Mouse (Mus musculus) forebrain, embryonic 10.5 days (tissue): ENCODE measurements around the gene Babam2. TPM values are rescaled to one million over a fixed set of nuclear protein-coding genes. Genes with fewer than 3 reads are reported as not detected.

Experiments used
- DNase-seq: peaks from one replicate; pipeline ENCODE4 v3.0.0-alpha.2; 2017; ENCODE audit warnings: low spot score; ENCODE audit errors: extremely low spot score
- H3K27ac ChIP-seq: fragments of 300-500 bp; sonication (generic); 2 replicates; pipeline ENCODE4 v1.5.1; 2016; ENCODE audit warnings: mild to moderate bottlenecking
- H3K27me3 ChIP-seq: fragments of 300-500 bp; sonication (generic); 2 replicates; pipeline ENCODE4 v1.6.1; 2016; ENCODE audit warnings: mild to moderate bottlenecking; ENCODE audit not compliant: poor library complexity, severe bottlenecking
- H3K36me3 ChIP-seq: fragments of 300-500 bp; sonication (generic); replicated peaks from 2 replicates; pipeline ENCODE4 v1.6.1; 2016; ENCODE audit warnings: mild to moderate bottlenecking, moderate library complexity
- H3K4me1 ChIP-seq: fragments of 300-500 bp; sonication (generic); 2 replicates; pipeline ENCODE4 v1.6.1; 2016
- H3K4me3 ChIP-seq: fragments of 300-500 bp; sonication (generic); 2 replicates; pipeline ENCODE4 v1.5.1; 2016; ENCODE audit warnings: mild to moderate bottlenecking, moderate library complexity
- H3K9me3 ChIP-seq: fragments of 300-500 bp; sonication (generic); 2 replicates; pipeline ENCODE4 v1.6.1; 2016; ENCODE audit warnings: mild to moderate bottlenecking, moderate library complexity
- WGBS: fragments of 180-500 bp; shearing (Covaris S2); methylation state at CpG from one replicate; pipeline ENCODE4 v1.1.7; 2016; 5-methylcytosine and 5-hydroxymethylcytosine counted together
- polyA plus RNA-seq: library from polyadenylated mRNA; unstranded; fragments of >200 nt; fragmentation: Nextera tagmentation; extraction: Ambion mirVana; gene quantifications from 2 replicates; pipeline ENCODE4 v1.2.1, GENCODE M21; 2016

The Babam2 gene
- polyA plus RNA-seq, 1 experiment from 2014 or later = 51.7 TPM

- Histone ChIP-seq H3K36me3 (no peaks in the 10 kb centered on the region), H3K27ac (no peak overlapping the region), H3K4me3 (no peak overlapping the region), H3K27me3 (no peaks in the 10 kb centered on the region), H3K9me3 (no peaks in the 10 kb centered on the region), H3K4me1 (no peaks in the 10 kb centered on the region)
- no peak for DNase-seq
- 92% methylated on average over 5 of the region's 5 CpGs for WGBS
Measured at GRCm38 (mm10) chr5:31860831-31861624, 163.5 kb downstream of the Babam2 start.

GRCm38 (mm10) chr5:31862753-31863468 lies 165.4 kb downstream of the Babam2 start:
- no peaks in the 10 kb centered on the region for H3K4me1 ChIP-seq

DNA sequence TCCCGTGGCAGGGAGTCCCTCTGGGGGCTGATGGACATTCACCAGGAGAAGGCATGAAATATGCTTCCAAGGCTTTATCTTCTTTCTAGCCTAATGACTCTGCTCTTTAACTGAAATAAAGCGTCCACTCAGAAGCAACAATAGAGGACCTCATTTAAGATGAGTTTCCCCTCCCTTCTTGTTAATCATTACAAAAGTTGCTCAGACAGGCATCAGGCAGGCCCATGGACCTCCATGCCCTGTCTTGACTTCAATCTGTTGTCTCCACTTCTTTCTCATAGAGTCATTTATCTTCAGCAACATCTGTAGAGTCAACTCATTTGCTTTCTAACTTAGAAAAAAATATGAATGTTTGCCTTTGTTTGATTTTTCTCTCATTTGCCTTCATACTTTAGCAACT lies 166.6 kb downstream of the Babam2 start:
- DNase-seq = no peak
- 67% methylated on average over 2 of the region's 2 CpGs for WGBS

More at GRCm38 (mm10) chr5:31862753-31863468, 165.4 kb downstream of the Babam2 start:
- Histone ChIP-seq H3K27me3 (no peaks in the 10 kb centered on the region), H3K27ac (no peak overlapping the region), H3K9me3 (no peaks in the 10 kb centered on the region), H3K36me3 (no peaks in the 10 kb centered on the region), H3K4me3 (no peak overlapping the region)
- no peak for DNase-seq
- 87% methylated on average over 1 of the region's 1 CpGs for WGBS

DNA sequence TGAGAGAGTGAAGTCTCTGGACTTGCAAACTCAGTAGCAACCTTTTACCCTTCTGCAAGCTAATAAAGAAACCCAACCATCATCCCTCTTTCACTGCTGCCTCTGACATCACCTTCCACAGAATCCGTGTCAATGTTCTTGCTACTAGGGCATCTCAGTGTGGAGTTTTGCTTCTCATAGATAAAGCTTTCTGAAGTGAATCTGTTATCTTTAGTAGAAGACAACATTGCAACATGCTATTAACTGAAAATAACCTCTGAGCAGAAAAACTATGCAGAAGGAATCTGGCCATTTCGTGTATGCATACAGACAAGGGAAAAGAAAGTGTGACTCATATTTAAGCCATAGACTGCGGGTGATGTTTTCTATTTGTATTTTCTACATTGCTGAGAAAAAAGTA lies 168.6 kb downstream of the Babam2 start:
- H3K9me3 ChIP-seq = no peaks in the 10 kb centered on the region
- no peaks in the 10 kb centered on the region for H3K27me3 ChIP-seq
- no peaks in the 10 kb centered on the region for H3K36me3 ChIP-seq
- no peak overlapping the region for H3K27ac ChIP-seq
- no peaks in the 10 kb centered on the region for H3K4me1 ChIP-seq
- 89% methylated on average over 3 of the region's 3 CpGs for WGBS
- H3K4me3 ChIP-seq = no peak overlapping the region
- DNase-seq = no peak

More for the DNA sequence above, 166.6 kb downstream of the Babam2 start:
- Histone ChIP-seq H3K36me3 (no peaks in the 10 kb centered on the region), H3K4me1 (no peaks in the 10 kb centered on the region), H3K27me3 (no peaks in the 10 kb centered on the region), H3K27ac (no peak overlapping the region), H3K4me3 (no peak overlapping the region), H3K9me3 (no peaks in the 10 kb centered on the region)

GRCm38 (mm10) chr5:31870856-31871520 lies 173.5 kb downstream of the Babam2 start:
- Histone ChIP-seq H3K27ac (no peak overlapping the region), H3K4me3 (no peak overlapping the region), H3K4me1 (no peaks in the 10 kb centered on the region), H3K36me3 (no peaks in the 10 kb centered on the region), H3K27me3 (no peaks in the 10 kb centered on the region), H3K9me3 (no peaks in the 10 kb centered on the region)
- WGBS = 86% methylated on average over 8 of the region's 8 CpGs
- DNase-seq = no peak

DNA sequence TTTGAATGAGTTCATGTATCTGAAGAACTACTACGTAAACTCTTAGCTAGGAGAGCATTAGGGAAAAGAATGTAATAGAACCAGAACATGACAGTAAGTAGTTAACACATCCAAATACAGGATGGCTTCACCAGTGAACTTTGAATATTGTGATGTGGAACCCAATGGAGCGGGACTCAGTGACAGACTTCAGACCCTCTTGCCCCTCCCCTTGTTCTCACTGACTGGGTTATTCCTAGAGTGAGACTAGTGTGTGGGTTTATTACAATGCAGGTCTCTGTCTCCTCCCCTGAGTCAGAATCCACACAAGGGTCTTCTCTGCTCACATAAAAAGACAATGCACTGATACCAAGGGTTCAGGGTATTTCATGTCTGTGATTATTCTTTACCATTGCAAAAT lies 175.8 kb downstream of the Babam2 start:
- H3K9me3 ChIP-seq = no peaks in the 10 kb centered on the region
- H3K4me3 ChIP-seq = no peak overlapping the region
- 98% methylated on average over 2 of the region's 2 CpGs for WGBS
- no peaks in the 10 kb centered on the region for H3K27me3 ChIP-seq
- DNase-seq = no peak
- H3K36me3 ChIP-seq = no peaks in the 10 kb centered on the region
- H3K4me1 ChIP-seq = no peaks in the 10 kb centered on the region
- H3K27ac ChIP-seq = no peak overlapping the region

- WGBS = 83% methylated on average over 1 of the region's 1 CpGs
- Histone ChIP-seq H3K27ac (no peak overlapping the region), H3K36me3 (no peaks in the 10 kb centered on the region), H3K27me3 (no peaks in the 10 kb centered on the region), H3K4me1 (no peaks in the 10 kb centered on the region), H3K9me3 (no peaks in the 10 kb centered on the region), H3K4me3 (no peak overlapping the region)
- DNase-seq = no peak
Measured at GRCm38 (mm10) chr5:31874543-31874942, 177.1 kb downstream of the Babam2 start.

DNA sequence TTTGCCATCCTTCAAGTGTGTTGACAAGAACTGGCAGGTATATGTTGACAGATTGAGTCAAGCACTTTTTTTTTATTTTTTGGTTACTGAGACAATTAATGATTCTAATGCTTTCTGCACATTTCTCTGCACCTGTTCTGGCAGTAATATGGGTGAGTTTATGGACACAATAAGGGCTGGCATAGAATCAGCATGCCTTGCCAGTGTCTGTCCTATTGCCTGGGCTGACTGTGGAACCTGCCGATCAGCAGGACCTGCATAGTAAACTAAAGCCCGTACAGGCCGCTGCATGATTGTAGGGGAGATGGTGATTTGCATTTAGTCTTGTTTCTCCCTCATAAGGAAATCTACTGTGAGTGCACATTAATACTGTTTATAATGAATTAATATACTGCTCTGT lies 178.0 kb downstream of the Babam2 start:
- 94% methylated on average over 3 of the region's 3 CpGs for WGBS
- H3K4me3 ChIP-seq = no peak overlapping the region
- H3K36me3 ChIP-seq = no peaks in the 10 kb centered on the region
- no peak overlapping the region for H3K27ac ChIP-seq
- no peaks in the 10 kb centered on the region for H3K27me3 ChIP-seq
- no peaks in the 10 kb centered on the region for H3K4me1 ChIP-seq
- H3K9me3 ChIP-seq = no peaks in the 10 kb centered on the region
- no peak for DNase-seq

DNA sequence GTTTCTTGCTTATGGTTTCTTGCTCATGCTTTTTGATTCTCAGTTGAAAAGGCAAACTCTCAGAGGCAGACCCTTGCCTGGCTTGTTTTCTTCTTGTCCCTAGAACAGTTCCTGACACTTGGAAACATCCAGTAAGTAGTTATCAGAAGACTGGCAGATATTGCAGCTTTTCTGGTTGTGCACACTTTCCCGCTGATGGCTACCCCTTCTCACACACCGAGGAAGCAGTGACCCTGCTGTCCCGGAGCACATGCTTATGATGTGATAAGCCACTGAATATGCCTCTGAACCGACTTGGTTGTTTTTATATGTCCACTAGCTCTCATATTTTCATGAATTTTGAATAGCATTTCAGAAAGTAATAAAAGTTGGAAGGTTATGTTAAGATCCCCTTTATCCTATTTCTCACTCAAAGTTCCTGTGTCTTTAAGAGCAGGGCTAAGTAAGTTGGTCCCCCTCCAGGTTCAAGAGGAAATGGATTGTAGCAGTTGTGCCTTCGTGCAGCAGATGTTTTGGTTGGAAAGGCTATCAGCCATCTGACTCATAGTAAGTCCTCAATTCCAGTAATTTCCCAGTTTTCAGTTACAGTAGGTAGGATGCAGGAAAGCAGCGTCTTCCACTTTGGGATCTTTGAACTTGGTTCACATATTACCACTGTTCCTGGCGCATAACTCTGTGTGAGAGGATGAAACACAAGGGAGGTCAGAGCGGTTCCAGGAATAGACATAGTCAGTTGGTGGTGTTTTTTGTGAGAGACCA lies 178.9 kb downstream of the Babam2 start:
- no peaks in the 10 kb centered on the region for H3K27me3 ChIP-seq
- no peaks in the 10 kb centered on the region for H3K36me3 ChIP-seq
- 90% methylated on average over 8 of the region's 8 CpGs for WGBS
- no peak overlapping the region for H3K4me3 ChIP-seq
- H3K27ac ChIP-seq = no peak overlapping the region
- H3K4me1 ChIP-seq = no peaks in the 10 kb centered on the region
- no peak for DNase-seq
- H3K9me3 ChIP-seq = no peaks in the 10 kb centered on the region

- Histone ChIP-seq H3K9me3 (no peaks in the 10 kb centered on the region), H3K27ac (no peak overlapping the region), H3K4me3 (no peak overlapping the region), H3K27me3 (no peaks in the 10 kb centered on the region), H3K4me1 (no peaks in the 10 kb centered on the region), H3K36me3 (no peaks in the 10 kb centered on the region)
- DNase-seq = no peak
- WGBS = 89% methylated on average over 2 of the region's 2 CpGs
Measured at GRCm38 (mm10) chr5:31880457-31880856, 183.0 kb downstream of the Babam2 start.

DNA sequence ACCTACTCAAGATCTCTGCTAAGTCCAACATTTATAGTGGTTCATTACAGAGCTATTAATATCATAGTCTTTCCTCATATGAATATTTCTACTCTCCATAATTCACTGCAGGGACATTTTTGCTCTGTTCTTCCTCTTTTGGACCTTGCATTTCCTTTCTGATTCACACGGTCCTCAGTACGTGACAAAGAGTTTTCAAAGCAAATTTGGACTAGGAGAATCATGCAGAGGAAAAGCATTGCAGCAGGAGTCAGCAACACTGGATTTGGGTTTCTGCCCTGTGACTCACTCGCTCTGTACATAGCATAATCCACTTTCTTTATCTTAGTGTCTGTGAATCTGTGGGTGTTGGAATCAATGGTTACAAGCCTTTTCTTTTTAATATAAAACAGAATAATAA lies 184.8 kb downstream of the Babam2 start:
- WGBS = 89% methylated on average over 3 of the region's 3 CpGs
- no peak for DNase-seq

GRCm38 (mm10) chr5:31884962-31885361 lies 187.5 kb downstream of the Babam2 start:
- no peak overlapping the region for H3K27ac ChIP-seq
- no peak overlapping the region for H3K4me3 ChIP-seq
- no peaks in the 10 kb centered on the region for H3K9me3 ChIP-seq
- no peak for DNase-seq
- no peaks in the 10 kb centered on the region for H3K4me1 ChIP-seq
- no peaks in the 10 kb centered on the region for H3K36me3 ChIP-seq
- H3K27me3 ChIP-seq = no peaks in the 10 kb centered on the region
- WGBS = 90% methylated on average over 4 of the region's 4 CpGs

More for the DNA sequence above, 184.8 kb downstream of the Babam2 start:
- Histone ChIP-seq H3K36me3 (no peaks in the 10 kb centered on the region), H3K4me3 (no peak overlapping the region), H3K27ac (no peak overlapping the region), H3K9me3 (no peaks in the 10 kb centered on the region), H3K4me1 (no peaks in the 10 kb centered on the region), H3K27me3 (no peaks in the 10 kb centered on the region)
